Mouse (Mus musculus) liver, adult 2 months (tissue): ENCODE measurements around the gene Ndufv2. TPM values are rescaled to one million over a fixed set of nuclear protein-coding genes. Genes with fewer than 3 reads are reported as not detected.

Experiments
- DNase-seq: peaks from one replicate; pipeline ENCODE4 v3.0.0-alpha.2; 2011; ENCODE audit warnings: low read depth, low spot score; ENCODE audit errors: extremely low read depth
- H3K27ac ChIP-seq: fragments of 200-500 bp; replicated peaks from 2 replicates; pipeline ENCODE4 v1.5.1; 2012; ENCODE audit warnings: low read depth, mild to moderate bottlenecking, control low read depth, inconsistent platforms, low read length; ENCODE audit not compliant: insufficient read depth
- H3K27me3 ChIP-seq: fragments of 200-500 bp; 2 replicates; pipeline ENCODE4 v1.6.1; 2012; ENCODE audit warnings: mild to moderate bottlenecking, moderate library complexity, low read length, inconsistent platforms; ENCODE audit not compliant: control insufficient read depth, insufficient read depth
- H3K36me3 ChIP-seq: fragments of 200-500 bp; 2 replicates; pipeline ENCODE4 v1.6.1; 2012; ENCODE audit warnings: low read length, inconsistent platforms; ENCODE audit not compliant: control insufficient read depth, insufficient read depth
- H3K4me1 ChIP-seq: fragments of 200-500 bp; 2 replicates; pipeline ENCODE4 v1.6.1; 2011; ENCODE audit warnings: low read length; ENCODE audit not compliant: control insufficient read depth, insufficient read depth
- H3K4me3 ChIP-seq: fragments of 200-500 bp; 2 replicates; pipeline ENCODE4 v1.5.1; 2011; ENCODE audit warnings: low read depth, mild to moderate bottlenecking, control low read depth, low read length, moderate library complexity; ENCODE audit not compliant: insufficient read depth
- H3K79me2 ChIP-seq: fragments of 200-500 bp; 2 replicates; pipeline ENCODE4 v1.6.1; 2012; ENCODE audit warnings: inconsistent platforms, mild to moderate bottlenecking, low read length, moderate library complexity; ENCODE audit not compliant: control insufficient read depth, insufficient read depth
- H3K9ac ChIP-seq: fragments of 200-500 bp; 2 replicates; pipeline ENCODE4 v1.6.1; 2012; ENCODE audit warnings: low read depth, mild to moderate bottlenecking, control low read depth, inconsistent platforms, low read length
- CTCF ChIP-seq: fragments of 200-500 bp; IDR thresholded peaks from 2 replicates; pipeline ENCODE4 v1.5.1; 2011; ENCODE audit warnings: low read depth, low read length, control low read depth
- POLR2A ChIP-seq: fragments of 200-500 bp; IDR thresholded peaks from 2 replicates; pipeline ENCODE4 v1.6.1; 2011; ENCODE audit warnings: low read length, control low read depth; ENCODE audit not compliant: insufficient read depth; ENCODE audit errors: extremely low read depth
- WGBS: fragments of 180-500 bp; shearing (Covaris S2); methylation state at CpG from one replicate; pipeline ENCODE4 v1.1.7; 2018; 5-methylcytosine and 5-hydroxymethylcytosine counted together
- polyA plus RNA-seq: library from polyadenylated mRNA; depleted of rRNA; stranded (reverse); fragments of >200 nt; gene quantifications from 2 replicates; pipeline ENCODE4 v1.2.3, GENCODE M21; 2012
- total RNA-seq: library from RNA; depleted of rRNA; stranded (reverse); fragments of >200 nt; gene quantifications from 2 replicates; pipeline ENCODE4 v1.2.3, GENCODE M21; 2014

The Ndufv2 gene
- total and polyA plus RNA-seq, 2 experiments = 55.9 to 180 TPM

DNA sequence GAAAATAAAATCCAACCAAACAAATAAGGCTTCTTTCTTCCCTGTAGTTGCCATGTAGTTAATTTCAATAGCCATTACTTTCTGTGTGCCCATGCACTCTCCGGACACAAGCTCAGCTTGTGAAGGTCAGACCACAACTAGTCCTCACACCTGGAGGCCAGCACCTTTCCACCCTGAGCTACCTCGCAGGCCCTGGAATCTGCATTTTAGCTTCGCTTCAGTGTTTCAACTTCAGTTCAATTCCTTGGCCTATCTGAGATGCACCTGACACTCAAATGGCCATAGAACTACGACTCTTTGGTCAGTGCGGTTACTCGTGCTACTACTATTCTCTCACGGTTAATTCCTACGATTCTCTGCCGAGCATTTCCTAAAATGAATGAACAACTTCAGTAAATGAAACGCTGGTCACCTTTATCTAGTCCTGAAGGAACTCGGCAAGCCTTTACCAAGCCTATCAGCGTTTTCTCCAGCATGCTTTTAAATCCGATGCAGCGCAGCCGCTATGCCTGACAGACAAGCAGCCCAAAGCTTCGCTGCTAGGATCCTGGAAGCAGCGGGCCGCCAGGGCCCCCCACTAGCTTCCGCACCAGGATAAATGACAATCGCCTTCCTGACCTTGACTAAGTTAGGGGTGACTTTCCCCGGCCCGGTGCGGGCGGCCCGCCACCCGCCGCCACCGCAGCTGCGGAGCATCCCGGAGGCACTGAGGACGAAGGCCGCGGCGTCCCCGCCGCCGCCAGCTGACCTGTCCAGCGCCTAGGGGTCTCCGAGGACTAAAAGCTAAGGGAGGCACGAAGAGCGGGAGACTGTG is 586 bp downstream of the Ndufv2 start:
- Histone ChIP-seq H3K9ac (peak overlapping the region; percentile 91), H3K79me2 (peaks cover 22% of the 10 kb centered on the region; the same call in 1 of the 2 replicates), H3K4me1 (peaks cover 3% of the 10 kb centered on the region), H3K27me3 (no peaks in the 10 kb centered on the region), H3K36me3 (no peaks in the 10 kb centered on the region), H3K4me3 (peak overlapping the region; percentile 95), H3K27ac (peak overlapping the region; percentile 93)
- WGBS = under 1% methylated on average over 41 of the region's 41 CpGs
- DNase-seq = peak; percentile 37
- no peak for TF ChIP-seq POLR2A
- TF ChIP-seq CTCF = no peak

- Histone ChIP-seq H3K4me1 (peaks cover 2% of the 10 kb centered on the region), H3K4me3 (no peak overlapping the region), H3K36me3 (peaks cover 8% of the 10 kb centered on the region), H3K27me3 (no peaks in the 10 kb centered on the region), H3K9ac (no peak overlapping the region), H3K79me2 (peaks cover 18% of the 10 kb centered on the region; the same call in 1 of the 2 replicates), H3K27ac (no peak overlapping the region)
- WGBS = 87% methylated on average over 3 of the region's 3 CpGs
- TF ChIP-seq POLR2A (no peak), CTCF (no peak)
- DNase-seq = no peak
Measured at GRCm38 (mm10) chr17:66092664-66093063, 8.7 kb downstream of the Ndufv2 start.

- Histone ChIP-seq H3K27ac (no peak overlapping the region), H3K36me3 (peaks cover 12% of the 10 kb centered on the region), H3K9ac (no peak overlapping the region), H3K4me1 (peaks cover 2% of the 10 kb centered on the region), H3K4me3 (no peak overlapping the region), H3K79me2 (peaks cover 14% of the 10 kb centered on the region; the same call in 1 of the 2 replicates), H3K27me3 (no peaks in the 10 kb centered on the region)
- DNase-seq = no peak
- 64% methylated on average over 2 of the region's 2 CpGs for WGBS
- TF ChIP-seq POLR2A (no peak), CTCF (no peak)
Measured at GRCm38 (mm10) chr17:66092065-66092464, 9.3 kb downstream of the Ndufv2 start.

- H3K79me2 ChIP-seq = peaks cover 11% of the 10 kb centered on the region; the same call in 1 of the 2 replicates
- WGBS = 84% methylated on average over 2 of the region's 2 CpGs
- no peak overlapping the region for H3K4me3 ChIP-seq
- peaks cover 2% of the 10 kb centered on the region for H3K4me1 ChIP-seq
- no peak for TF ChIP-seq POLR2A
- no peak for TF ChIP-seq CTCF
- DNase-seq = no peak
- no peak overlapping the region for H3K9ac ChIP-seq
- H3K27ac ChIP-seq = no peak overlapping the region
- H3K27me3 ChIP-seq = no peaks in the 10 kb centered on the region
- peaks cover 15% of the 10 kb centered on the region for H3K36me3 ChIP-seq
Measured at GRCm38 (mm10) chr17:66091392-66091791, 10.0 kb downstream of the Ndufv2 start.

- TF ChIP-seq POLR2A (no peak), CTCF (no peak)
- H3K4me1 ChIP-seq = peaks cover 2% of the 10 kb centered on the region
- DNase-seq = peak; percentile 10
- peaks cover 11% of the 10 kb centered on the region; the same call in 1 of the 2 replicates for H3K79me2 ChIP-seq
- H3K36me3 ChIP-seq = peaks cover 21% of the 10 kb centered on the region
- no peak overlapping the region for H3K4me3 ChIP-seq
- H3K9ac ChIP-seq = no peak overlapping the region
- no peak overlapping the region for H3K27ac ChIP-seq
- H3K27me3 ChIP-seq = no peaks in the 10 kb centered on the region
Measured at GRCm38 (mm10) chr17:66090251-66090650, 11.1 kb downstream of the Ndufv2 start.

- WGBS = 81% methylated on average over 1 of the region's 1 CpGs
- Histone ChIP-seq H3K9ac (no peak overlapping the region), H3K79me2 (no peaks in the 10 kb centered on the region), H3K27ac (no peak overlapping the region), H3K4me3 (no peak overlapping the region), H3K36me3 (peaks cover 35% of the 10 kb centered on the region), H3K4me1 (no peaks in the 10 kb centered on the region), H3K27me3 (no peaks in the 10 kb centered on the region)
- no peak for DNase-seq
- TF ChIP-seq CTCF (no peak), POLR2A (no peak)
Measured at GRCm38 (mm10) chr17:66085038-66085437, 16.3 kb downstream of the Ndufv2 start.
